Mouse (Mus musculus): Measurements from ENCODE around the gene Bcorl1.
A peak's percentile ranks its signal among the peaks of the same experiment; 100 is the strongest.

The Bcorl1 gene

DNA sequence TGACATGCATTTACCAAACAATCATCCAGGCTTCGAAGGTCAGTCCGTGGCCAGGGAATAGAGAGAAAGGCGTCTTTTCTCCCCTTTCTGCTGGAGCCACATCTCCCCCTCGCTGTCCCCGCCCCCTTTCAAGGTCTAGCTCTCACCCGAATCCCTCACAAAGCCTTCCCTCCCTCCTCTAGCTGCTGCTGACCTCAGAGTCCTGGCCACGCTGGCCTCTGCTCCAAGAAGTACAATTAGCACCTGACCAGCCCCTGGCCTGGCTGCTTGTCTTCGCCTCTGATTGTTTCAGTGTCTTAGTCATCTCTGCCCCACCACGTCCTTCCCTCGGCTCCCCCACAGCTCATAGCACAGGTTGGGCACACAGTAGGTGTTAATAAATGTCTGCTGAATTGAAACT lies 108.5 kb downstream of the Bcorl1 start:
- no peak for DNase-seq

GRCm38 (mm10) chrX:48452231-48452890 lies 111.2 kb downstream of the Bcorl1 start:
- no peak for DNase-seq

GRCm38 (mm10) chrX:48452931-48453673 lies 111.9 kb downstream of the Bcorl1 start:
- DNase-seq: peak; percentile 30 to 36

DNA sequence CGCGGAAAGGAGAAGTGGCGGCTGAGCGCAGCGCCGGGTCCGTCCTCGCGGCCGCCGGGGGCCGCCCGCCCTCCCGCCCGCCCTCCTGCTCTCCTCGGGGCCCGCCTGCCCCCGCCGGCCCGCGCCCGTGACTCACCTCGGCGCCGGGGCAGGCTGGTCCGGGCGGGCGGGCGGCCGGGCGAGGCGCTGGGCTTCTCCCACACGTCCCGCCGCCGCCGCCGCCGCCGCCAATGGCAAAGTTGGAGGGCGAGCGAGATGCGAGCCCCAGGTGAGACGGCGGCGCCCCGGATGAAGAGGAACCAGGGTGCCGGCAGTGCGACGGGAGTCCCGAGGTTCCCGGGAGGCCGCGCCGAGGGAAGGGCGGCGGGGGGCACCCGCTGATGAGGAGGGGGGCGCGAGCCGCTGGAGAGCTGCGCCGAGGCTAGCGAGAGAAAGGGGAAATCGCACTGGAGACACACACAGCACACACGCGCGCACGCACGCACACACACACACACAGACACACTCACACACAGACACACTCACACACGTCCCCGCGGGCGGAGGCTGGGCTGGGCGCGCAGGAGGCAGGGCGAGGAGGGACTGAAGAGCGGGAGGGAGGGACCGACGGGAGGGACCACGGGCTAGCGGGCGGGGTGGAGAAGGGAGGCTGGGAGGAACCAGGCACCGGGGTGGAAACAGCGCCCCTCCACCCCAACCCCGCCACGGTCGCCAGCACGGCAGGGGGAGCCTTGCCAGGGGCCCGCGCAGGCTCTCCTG lies 112.8 kb downstream of the Bcorl1 start:
- peak; percentile 74 to 81 for DNase-seq

DNA sequence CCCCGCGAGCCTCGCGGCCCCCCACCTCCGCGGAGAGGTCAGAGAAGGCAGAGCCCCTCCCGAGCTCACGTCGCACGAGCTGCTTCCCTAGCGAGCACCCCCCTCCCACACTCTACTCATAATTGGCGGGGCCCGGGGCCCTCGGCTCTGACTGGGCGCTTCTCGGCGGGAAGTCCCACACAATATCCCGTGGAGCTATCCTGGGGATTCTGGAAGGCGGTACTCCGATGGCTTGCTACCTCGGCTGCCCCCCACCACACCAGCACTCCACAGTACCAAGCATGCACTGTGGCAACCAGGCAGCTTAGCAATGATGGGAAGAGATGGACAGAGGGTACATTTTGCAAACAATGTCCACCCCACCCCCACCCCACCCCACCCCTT lies 113.3 kb downstream of the Bcorl1 start:
- no peak for DNase-seq

GRCm38 (mm10) chrX:48455018-48455417 lies 113.9 kb downstream of the Bcorl1 start:
- no peak for DNase-seq

GRCm38 (mm10) chrX:48456956-48457355 lies 115.8 kb downstream of the Bcorl1 start:
- no peak for DNase-seq
